Mouse (Mus musculus): Measurements from ENCODE around the gene Skint8. TPM values are rescaled to one million over a fixed set of nuclear protein-coding genes. Genes with fewer than 3 reads are reported as not detected.
"Not testable (repeated sequence)": the region's sequence is repeated elsewhere in the genome, so short reads cannot be mapped to it uniquely, and the experiment has no call there.

Skint8 gene
- polyA plus RNA-seq, 1 experiment, result not detected

DNA sequence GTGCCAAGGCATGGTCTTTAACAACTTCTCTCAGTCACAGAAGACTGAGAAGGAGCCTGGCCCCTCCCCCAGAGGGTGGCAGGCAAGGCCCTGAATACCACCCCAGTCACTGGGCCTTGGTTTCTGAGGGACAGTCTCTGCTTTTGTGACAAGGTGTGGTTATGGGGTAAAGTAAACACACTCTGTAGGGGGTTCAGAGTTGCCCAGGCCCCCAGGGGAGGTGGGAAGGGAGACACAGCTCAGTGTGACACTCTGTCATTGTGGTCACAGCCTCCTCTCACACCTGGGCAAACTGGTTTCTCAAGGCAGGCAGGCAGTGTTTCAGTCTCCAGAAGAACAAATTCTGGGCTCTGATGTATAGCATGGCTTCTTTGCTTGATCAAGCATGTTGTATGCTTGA lies 16.4 kb upstream of the Skint8 start, which contains the start of gene Slc5a9:
TSS of gene Slc5a9 (minus strand) at position 144 of the 400 bp plus-strand sequence.
- Histone ChIP-seq H3K9me3 (no peaks in the 10 kb centered on the region), H3K27me3 (replicated peaks) (no peaks in the 10 kb centered on the region), H3K4me1 (peaks cover 9% of the 10 kb centered on the region; the same call in 1 of the 2 replicates), H3K36me3 (replicated peaks; ENCODE audit: low read length) (no peaks in the 10 kb centered on the region), H3K4me3 (replicated peaks) (no peak within 1 kb of the TSS)
- no peak for TF ChIP-seq FLI1 (IDR thresholded peaks at IDR 0.05; ENCODE audit: low read length)

DNA sequence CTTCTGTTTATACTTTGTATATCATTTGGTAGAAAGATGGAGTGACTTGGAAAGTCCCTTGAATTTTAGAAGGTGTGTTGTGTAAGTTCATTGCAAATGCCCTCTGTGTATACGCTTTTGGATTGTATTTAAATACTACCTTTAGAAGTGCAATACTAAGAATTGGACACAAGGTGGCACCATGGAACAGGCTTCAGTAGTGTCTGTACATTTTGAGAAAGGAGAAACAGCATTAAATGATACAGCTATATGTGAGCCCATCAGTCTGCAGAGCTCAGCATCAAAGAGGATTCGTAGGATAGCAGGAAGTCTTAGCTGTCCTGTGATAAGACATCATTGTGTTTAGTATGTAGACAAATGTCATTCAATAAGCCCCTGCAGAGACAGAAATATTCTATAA lies 11.3 kb upstream of the Skint8 start:
- TF ChIP-seq GATA1 (IDR thresholded peaks at IDR 0.05; ENCODE audit: borderline replicate concordance, low read length) (no peak), FLI1 (IDR thresholded peaks at IDR 0.05; ENCODE audit: low read length) (no peak)
- Histone ChIP-seq H3K4me3 (replicated peaks) (no peak overlapping the region), H3K36me3 (replicated peaks; ENCODE audit: low read length) (no peaks in the 10 kb centered on the region), H3K9me3 (no peaks in the 10 kb centered on the region), H3K27me3 (replicated peaks) (no peaks in the 10 kb centered on the region), H3K4me1 (no peaks in the 10 kb centered on the region)

DNA sequence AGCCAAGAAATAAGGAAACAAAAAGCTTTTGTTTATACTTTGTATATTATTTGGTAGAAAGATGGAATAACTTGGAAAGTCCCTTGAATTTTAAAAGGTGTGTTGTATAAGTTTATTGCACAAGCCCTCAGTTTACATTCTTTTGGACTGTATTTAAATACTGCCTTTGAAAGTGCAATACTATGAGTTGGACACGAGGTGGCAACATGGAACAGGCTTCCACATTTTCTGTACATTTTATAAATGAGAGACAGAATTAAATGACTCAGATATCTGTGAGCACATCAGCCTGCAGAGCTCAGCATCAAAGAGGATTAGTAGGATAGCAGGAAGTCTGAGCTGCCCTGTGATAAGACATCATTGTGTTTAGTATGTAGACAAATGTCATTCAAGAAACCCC lies 42.1 kb downstream of the Skint8 start:
- Histone ChIP-seq H3K4me3 (replicated peaks) (no peak overlapping the region), H3K4me1 (no peaks in the 10 kb centered on the region), H3K9me3 (no peaks in the 10 kb centered on the region), H3K27me3 (replicated peaks) (no peaks in the 10 kb centered on the region), H3K36me3 (replicated peaks; ENCODE audit: low read length) (no peaks in the 10 kb centered on the region)
- TF ChIP-seq GATA1 (IDR thresholded peaks at IDR 0.05; ENCODE audit: borderline replicate concordance, low read length) (no peak), FLI1 (IDR thresholded peaks at IDR 0.05; ENCODE audit: low read length) (no peak)

DNA sequence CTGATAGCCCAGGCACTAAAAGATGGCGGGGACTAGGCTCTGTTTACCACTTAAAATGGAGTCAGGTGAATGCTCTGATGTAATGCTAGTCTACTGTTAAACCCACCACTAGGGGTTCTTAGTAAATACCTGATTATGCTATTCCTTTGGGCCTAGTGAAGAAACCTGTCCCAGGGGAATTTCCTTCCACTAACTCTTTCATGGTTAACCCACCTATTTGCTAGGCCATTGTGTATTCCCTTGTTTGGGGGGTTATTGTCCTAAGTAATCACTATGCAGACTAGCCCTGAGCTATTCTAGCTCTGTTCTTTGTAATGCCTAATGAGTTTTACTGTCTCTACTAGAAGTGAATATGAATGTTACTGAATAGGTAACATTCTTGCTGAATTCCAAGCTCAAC lies 44.0 kb downstream of the Skint8 start:
- not testable (repeated sequence) for H3K9me3 ChIP-seq; H3K27me3 ChIP-seq (replicated peaks); H3K36me3 ChIP-seq (replicated peaks; ENCODE audit: low read length); H3K4me1 ChIP-seq; H3K4me3 ChIP-seq (replicated peaks)

DNA sequence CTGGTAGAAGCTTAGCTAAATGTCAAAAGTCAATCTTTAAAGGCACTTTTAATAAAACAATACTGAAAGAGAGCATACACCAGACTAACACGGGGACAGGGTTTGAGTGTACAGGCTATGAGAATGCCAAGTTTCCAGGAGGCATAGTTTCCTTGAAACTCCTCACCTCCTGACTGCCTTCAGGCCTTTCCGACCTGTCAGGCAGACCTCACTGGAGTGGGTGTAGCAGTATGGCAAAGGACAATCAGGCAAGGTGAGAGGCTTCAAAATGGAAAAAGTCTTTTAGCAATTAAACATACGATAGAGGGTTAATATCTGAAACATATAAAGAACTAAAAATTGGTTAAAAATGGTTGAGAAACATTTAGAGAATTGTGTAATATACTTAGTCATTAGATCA lies 44.5 kb downstream of the Skint8 start:
- Histone ChIP-seq H3K9me3 (no peaks in the 10 kb centered on the region), H3K36me3 (replicated peaks; ENCODE audit: low read length) (no peaks in the 10 kb centered on the region), H3K27me3 (replicated peaks) (no peaks in the 10 kb centered on the region), H3K4me1 (no peaks in the 10 kb centered on the region), H3K4me3 (replicated peaks) (no peak overlapping the region)
- no peak for TF ChIP-seq FLI1 (IDR thresholded peaks at IDR 0.05; ENCODE audit: low read length)
- TF ChIP-seq GATA1 (IDR thresholded peaks at IDR 0.05; ENCODE audit: borderline replicate concordance, low read length), result no peak

DNA sequence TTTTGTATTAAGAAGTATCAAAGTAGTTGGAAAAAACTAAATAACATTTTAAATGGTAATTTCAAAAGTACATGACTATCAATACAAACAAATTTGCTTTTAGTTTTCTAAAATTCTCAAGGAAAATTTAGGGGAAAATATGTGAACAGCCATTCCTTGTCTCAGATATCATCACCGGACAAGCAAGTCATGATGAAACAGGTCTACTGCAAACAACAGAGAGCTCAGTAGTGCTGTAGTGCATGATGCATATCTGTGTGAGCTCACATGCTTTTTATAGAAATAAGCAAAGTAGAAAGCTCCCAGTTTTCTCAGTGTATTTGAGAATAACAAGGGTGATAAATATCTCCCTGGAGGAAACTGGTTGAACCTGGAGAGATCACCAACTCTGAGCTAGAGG lies 53.4 kb downstream of the Skint8 start, which contains the start of gene Skint7:
TSS of gene Skint7 (plus strand) at position 301 of the 400 bp plus-strand sequence.
- TF ChIP-seq FLI1 (IDR thresholded peaks at IDR 0.05; ENCODE audit: low read length) (no peak), GATA1 (IDR thresholded peaks at IDR 0.05; ENCODE audit: borderline replicate concordance, low read length) (no peak)
- Histone ChIP-seq H3K4me3 (replicated peaks) (no peak within 1 kb of the TSS), H3K9me3 (no peaks in the 10 kb centered on the region), H3K4me1 (no peaks in the 10 kb centered on the region), H3K36me3 (replicated peaks; ENCODE audit: low read length) (no peaks in the 10 kb centered on the region), H3K27me3 (replicated peaks) (no peaks in the 10 kb centered on the region)

Other genes starting within 250 kb of the Skint8 start
- gene Spata6, start 199.4 kb upstream of the Skint8 start, polyA plus RNA-seq (2012; ENCODE audit: insufficient read depth, low replicate concordance), result 6.1 TPM in 1 of 2 replicates, not detected in the other
- gene Slc5a9, start 16.5 kb upstream of the Skint8 start, polyA plus RNA-seq (2012; ENCODE audit: insufficient read depth, low replicate concordance), result not detected in 2 replicates
- 1.2 TPM in 1 of 2 replicates, not detected in the other for gene Skint7, start 53.5 kb downstream of the Skint8 start, polyA plus RNA-seq (2012; ENCODE audit: insufficient read depth, low replicate concordance)
- gene Skint1, start 86.9 kb downstream of the Skint8 start, polyA plus RNA-seq (2012; ENCODE audit: insufficient read depth, low replicate concordance), result not detected in 2 replicates
- not detected in 2 replicates for gene Skint4, start 152.6 kb downstream of the Skint8 start, polyA plus RNA-seq (2012; ENCODE audit: insufficient read depth, low replicate concordance)